Mouse (Mus musculus) spleen, postnatal 10 days (tissue): ENCODE data around the gene Tnfrsf21.

ENCODE experiments used
- DNase-seq, 2 experiments: peaks; one replicate each; pipeline ENCODE4 v3.0.0; 2021 to 2022; ENCODE audit warnings: low spot score in 2 of 2

Gene Tnfrsf21

DNA sequence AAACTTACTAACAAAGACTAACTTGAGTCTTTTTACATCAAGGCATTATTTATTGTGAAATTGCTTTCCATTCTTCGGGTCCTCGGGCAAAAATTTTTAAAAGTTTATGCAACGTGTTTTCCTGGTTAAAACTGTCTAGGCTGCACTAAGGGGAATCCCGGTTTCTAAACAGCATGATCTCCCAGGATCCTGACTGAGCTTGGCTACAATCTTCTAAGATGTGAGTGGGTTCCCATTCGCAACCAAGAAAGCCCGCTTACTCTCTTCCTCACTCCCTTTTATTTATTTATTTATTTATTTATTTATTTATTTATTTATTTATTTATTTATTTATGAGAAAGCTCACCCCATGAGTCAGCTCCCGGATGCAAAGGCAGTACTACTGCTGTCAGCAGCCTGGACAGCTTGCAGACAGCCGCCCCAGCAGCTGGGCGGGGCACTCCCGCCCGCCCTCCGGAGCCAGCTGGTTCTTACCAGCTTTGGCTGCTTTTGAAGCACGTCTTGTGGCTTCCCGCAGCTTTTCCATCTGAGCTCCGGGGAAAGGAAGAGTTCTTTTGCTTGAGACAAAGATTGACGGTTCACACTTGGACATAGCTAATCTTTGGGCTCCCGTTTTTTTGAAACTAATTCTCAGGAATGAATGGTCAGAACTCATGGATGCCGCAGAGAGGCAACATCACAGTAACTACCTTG, 60.6 kb downstream of the Tnfrsf21 start:
- DNase-seq = peak; percentile 48 to 78

DNA sequence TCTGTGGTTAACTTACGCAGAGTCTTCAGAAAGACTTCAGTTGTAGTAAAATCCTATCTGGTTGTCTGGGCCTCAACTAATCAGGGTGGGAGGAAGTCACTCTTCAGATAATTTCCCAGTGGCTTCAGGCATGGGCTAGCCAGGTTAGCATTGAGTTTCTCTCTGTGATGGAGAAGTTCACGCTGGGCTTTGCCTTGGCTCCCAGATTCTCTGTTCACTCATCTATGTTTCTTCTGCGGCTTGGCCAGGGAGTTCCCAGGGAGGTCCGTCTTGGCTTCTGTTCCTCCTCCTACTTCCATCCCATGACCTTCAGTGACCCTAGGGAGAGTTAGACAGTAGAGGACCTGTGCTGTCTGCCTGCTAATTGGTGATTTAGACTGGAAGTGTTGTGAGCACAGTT, 61.2 kb downstream of the Tnfrsf21 start:
- no peak for DNase-seq

DNA sequence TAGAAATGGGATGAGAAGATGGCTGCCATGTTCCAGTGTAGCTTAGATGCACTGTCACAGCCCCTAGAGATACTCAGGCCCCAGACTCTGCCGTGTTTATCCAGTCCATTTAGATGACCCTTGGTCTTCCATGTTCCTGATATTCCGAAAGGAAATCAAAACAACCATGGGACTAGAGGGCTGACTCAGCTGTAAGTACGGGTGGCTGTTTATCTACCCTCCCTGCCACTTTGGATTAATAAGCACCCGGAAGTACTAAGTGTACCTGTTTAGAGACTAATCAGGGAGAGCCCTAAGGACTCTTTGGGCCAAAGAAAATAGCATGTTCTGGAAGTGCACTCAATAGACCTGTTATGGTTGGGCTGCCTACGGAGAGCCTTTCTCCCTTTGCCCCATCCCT, 64.9 kb downstream of the Tnfrsf21 start:
- no peak for DNase-seq

- DNase-seq = no peak
Measured at GRCm38 (mm10) chr17:43089496-43089895, 73.1 kb downstream of the Tnfrsf21 start.

DNA sequence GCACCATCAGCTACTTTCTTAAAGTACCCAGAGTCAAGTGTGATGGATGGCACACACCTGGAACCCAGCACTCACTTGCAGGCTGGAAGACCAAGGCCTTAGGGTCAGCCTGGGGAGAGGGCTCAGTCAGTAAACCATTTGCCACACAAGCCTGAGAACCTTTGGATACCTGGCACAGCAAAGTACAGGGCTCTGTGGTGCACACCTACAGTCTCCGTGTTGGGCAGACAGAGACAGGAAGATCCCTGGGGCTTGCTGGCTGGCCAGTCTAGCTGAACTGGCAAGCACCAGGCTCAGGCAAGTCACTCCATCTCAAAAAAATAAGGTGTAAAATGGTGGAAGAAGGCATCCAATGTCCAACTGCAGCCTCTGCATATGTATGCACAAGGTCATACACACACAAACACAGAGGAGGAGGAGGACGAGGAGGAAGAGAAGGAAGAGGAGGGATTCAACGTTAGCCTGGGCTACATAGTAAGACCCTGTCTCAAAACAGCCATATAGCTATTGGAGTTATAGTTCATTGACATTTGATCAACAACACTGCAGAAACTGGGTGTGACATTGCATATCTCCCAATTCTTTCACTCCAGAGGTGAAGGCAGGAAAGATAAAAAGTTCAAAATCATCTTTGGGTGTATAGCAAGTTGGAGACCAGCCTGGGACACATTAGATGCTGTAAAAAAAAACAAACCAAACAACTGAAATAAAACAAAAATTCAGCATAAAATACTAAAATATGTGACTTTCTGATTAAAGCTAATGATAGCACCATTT, 74.8 kb downstream of the Tnfrsf21 start:
- DNase-seq = no peak

GRCm38 (mm10) chr17:43092280-43092995, 76.1 kb downstream of the Tnfrsf21 start:
- DNase-seq = no peak

- DNase-seq = no peak
Measured at GRCm38 (mm10) chr17:43094285-43094684, 77.9 kb downstream of the Tnfrsf21 start.

DNA sequence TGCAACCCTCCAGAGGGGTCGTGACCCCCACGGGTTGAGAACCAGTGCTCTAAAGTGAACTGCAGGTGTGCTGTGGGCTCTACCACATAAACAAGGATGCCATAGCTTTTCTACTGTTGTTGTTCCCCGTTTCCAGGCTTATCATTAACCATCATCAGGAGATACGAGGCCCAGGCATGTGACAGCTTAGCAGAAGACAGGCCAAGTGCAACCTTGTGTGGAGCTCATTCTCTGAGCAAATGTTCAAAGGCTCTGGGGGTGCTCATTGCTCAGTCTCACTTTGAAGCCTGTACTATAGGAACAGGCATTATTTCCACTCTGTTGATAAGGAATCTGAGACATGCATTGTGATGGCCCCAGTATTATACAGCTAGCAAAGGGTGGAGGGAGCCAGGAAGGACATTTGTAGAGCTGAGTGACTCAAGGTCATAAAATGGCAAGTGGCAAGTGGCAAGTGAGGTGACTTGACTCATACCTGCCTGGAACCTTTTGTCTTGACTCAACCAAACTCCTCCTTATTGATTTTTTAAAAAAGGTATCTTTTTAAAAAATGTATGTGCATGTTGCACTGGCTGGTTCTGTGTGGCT, 80.8 kb downstream of the Tnfrsf21 start:
- no peak for DNase-seq

DNA sequence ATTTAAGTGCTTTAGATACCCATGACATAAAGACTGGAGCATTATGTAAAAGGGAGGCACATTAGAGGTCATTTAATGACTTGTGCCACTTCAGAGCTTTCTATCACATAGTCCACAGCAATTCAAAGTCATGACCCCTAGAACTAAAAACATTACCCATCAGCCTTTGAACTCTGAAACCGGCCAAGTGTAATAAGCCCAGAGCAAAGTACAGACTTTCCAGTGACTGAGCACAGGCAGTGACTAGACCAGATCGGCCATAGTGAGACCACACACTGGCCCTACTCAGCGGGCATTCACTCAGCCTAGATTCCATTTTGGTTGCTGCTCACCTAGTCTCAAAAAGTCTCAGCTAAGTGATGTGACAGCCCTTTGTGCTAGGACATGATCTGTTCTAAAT, 89.8 kb downstream of the Tnfrsf21 start:
- DNase-seq = no peak

- no peak for DNase-seq
Measured at GRCm38 (mm10) chr17:43107338-43107737, 91.0 kb downstream of the Tnfrsf21 start.

GRCm38 (mm10) chr17:43109501-43109900, 93.1 kb downstream of the Tnfrsf21 start:
- no peak for DNase-seq

DNA sequence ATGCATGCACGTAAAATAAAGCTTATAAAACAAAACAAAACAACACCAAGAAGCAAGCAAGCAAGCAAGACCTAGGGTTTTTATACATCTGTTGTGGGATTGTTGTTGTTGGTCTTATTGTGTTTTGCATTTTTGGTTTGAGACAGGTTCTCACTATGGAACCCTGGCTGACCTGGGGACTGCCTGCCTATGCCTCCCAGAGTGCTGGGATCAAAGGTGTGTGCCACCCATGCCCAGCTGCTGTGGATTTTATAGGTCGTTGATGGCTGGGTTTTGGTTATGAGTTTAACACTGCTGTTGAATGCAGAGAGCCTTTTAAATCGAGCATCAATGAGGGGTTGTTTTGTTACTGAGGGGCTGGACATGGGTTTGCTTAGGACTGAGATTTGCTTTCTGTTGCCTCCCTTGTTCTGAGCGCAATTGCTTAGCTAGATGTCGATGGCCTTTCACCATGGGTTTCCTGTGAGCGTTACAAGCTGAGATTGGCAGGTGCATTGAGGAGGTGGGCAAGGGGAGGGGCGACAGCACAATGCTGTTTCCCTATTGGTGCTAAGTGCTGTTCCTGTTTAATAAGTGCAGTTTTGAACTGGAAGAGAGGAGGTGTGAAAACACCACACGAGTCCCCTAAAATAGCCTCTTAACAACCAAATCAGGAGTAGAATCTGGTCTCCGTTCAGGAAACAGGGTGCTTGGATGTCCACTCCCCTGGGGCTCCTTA, 94.0 kb downstream of the Tnfrsf21 start:
- DNase-seq = no peak

- no peak for DNase-seq
Measured at GRCm38 (mm10) chr17:43113391-43113984, 97.1 kb downstream of the Tnfrsf21 start.

- DNase-seq = no peak
Measured at GRCm38 (mm10) chr17:43114086-43114581, 97.8 kb downstream of the Tnfrsf21 start.

DNA sequence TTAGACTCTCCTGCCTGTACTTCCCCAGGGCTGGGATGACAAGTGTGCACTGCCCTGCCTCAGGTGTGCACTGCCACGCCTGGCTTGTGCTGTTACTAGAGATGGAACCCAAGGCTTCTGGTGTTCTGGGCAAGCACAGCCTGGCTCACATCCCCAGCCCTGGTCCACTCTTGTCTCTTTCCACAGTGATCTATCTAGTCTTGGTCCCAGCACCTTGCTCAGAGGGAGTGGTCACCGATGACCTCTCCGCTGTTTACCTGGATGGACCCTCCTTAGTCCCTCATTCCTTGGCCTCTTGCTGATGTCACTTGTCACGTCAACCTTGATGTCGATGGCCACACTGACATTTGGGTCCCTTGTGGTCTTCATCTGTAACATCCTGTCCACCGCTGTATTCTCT, 98.6 kb downstream of the Tnfrsf21 start:
- no peak for DNase-seq

DNA sequence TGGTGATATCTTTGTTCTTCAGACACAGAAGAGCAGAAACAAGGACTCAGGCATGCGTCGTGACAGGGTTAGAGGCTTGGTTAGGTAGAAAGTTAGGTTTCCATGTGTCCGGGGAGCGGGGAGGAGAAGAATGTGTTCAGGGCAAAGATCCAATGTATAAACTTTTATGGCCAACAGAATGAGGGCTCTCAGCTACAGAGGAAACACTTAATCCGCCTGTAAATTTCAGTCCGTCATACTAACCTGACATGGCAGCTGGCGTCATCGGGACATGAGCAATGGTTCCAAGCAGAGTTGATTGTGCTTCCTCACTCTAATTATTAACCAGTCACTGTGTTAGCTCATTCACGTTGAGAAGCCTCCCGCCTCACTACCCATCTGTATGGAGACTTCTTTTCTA, 100.4 kb downstream of the Tnfrsf21 start:
- DNase-seq = no peak

GRCm38 (mm10) chr17:43119446-43119845, 103.1 kb downstream of the Tnfrsf21 start:
- DNase-seq = no peak

DNA sequence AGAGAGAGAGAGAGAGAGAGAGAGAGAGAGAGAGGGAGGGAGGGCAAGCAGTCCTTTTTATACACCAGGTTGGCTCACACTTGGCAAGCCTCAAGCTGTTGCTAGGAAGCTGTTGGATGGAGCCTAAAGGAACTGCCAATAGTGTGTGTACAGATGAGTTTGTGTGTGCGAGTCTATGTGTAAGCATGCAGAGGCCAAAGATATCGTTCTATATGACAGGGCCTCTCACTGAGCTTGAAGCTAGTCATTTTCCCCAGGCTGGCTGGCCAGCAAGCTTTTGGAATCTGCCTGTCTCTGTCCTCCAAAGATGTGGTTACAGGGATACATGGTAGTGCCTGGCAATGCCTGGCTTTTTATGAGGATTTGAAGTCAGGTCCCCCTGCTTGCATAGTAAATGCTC, 104.7 kb downstream of the Tnfrsf21 start:
- no peak for DNase-seq

DNA sequence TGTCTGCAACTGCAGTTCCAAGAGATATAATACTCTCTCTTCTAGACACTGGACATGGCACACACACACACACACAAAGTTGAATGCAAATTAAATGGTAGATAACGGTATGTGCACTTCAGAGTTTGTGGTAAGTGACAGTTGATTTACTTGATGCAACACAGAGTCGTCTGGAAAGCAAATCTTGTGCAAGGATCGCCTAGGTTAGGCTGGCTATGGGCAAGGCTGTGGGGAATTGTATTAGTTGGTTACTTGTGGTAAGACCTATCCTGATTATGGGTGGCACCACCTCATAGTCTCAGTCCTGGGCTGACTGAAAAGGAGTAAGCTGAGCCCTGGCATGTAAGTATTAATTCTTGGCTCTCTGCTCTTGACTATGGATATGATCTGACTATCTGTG, 112.0 kb downstream of the Tnfrsf21 start:
- no peak for DNase-seq

GRCm38 (mm10) chr17:43128908-43129533, 112.7 kb downstream of the Tnfrsf21 start:
- DNase-seq = no peak
